Comparison of ENCODE assay signal across 10 mouse cellular contexts in the genomic region with DNA sequence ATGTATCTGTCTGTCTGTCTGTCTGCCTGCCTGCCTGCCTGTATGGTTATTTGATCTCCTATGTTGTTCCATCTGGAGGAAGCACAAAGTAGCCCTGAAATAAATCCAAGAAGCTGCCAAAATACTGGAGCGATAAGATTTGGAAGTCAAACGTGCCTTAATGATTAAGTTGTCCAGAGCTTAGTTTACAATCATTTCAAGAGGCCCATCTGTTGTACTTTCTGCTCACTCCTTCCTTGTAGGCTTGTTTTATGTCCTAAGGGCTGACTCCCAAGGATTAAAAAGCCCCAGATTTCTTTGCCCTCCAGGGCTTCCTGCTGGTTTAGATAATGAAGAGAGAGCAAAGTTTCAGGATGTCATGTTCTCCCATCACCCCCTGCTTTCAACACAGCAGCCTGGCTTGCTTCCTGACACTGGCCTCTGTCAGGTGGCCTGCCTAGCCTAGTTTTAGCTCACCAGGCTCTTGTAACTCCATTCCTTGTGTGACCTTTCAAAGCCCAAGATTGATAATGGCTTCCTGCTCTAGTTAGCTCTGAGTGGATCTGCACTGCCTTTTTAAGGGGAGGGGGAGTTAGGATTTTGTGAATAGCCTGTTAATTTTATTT.
DNase-seq lines count a peak whose midpoint lies in the region; ATAC-seq lines count a peak whose summit lies in the region.
"Had no signal": no experiment of that assay in that cellular context is flagged by ENCODE, and none has a peak within 500 bp of the region (broad histone marks: within the 10 kb centered on the region; RNA-seq: fewer than 3 reads in every experiment).

No protein-coding gene starts in this region.

- no peak overlapping the region for H3K9ac ChIP-seq in kidney, embryonic 14.5 days (ENCODE audit: low read depth, low read length)
- no peak overlapping the region for H3K9ac ChIP-seq in heart, embryonic 11.5 days (ENCODE audit: low read depth, low read length)
- H3K9ac ChIP-seq in intestine, embryonic 15.5 days: no peak overlapping the region
- H3K9ac ChIP-seq: embryonic facial prominence, embryonic 15.5 days had no signal

- no peaks in the 10 kb centered on the region for H3K36me3 ChIP-seq in kidney, embryonic 14.5 days (ENCODE audit: control insufficient read depth, insufficient read depth, low read length)
- no peaks in the 10 kb centered on the region for H3K36me3 ChIP-seq in heart, embryonic 11.5 days (ENCODE audit: control insufficient read depth, insufficient read depth, low read length)
- no peaks in the 10 kb centered on the region for H3K36me3 ChIP-seq in intestine, embryonic 15.5 days
- H3K36me3 ChIP-seq: embryonic facial prominence, embryonic 15.5 days had no signal

- H3K9me3 ChIP-seq in kidney, embryonic 14.5 days (ENCODE audit: control insufficient read depth, low read length): no peaks in the 10 kb centered on the region
- no peaks in the 10 kb centered on the region for H3K9me3 ChIP-seq in heart, embryonic 11.5 days (replicated peaks; ENCODE audit: control insufficient read depth, low read length)
- H3K9me3 ChIP-seq in intestine, embryonic 15.5 days: no peaks in the 10 kb centered on the region
- H3K9me3 ChIP-seq: embryonic facial prominence, embryonic 15.5 days had no signal

- H3K27me3 ChIP-seq in kidney, embryonic 14.5 days (ENCODE audit: control insufficient read depth, insufficient read depth, low read length): no peaks in the 10 kb centered on the region
- no peaks in the 10 kb centered on the region for H3K27me3 ChIP-seq in heart, embryonic 11.5 days (ENCODE audit: control insufficient read depth, insufficient read depth, low read length)
- no peaks in the 10 kb centered on the region for H3K27me3 ChIP-seq in intestine, embryonic 15.5 days (replicated peaks)
- H3K27me3 ChIP-seq: embryonic facial prominence, embryonic 15.5 days had no signal

- ATAC-seq in kidney, embryonic 14.5 days (ENCODE audit: low FRiP score, low TSS enrichment): no peak
- peak; percentile 68 for ATAC-seq in heart, embryonic 11.5 days (replicated peaks; ENCODE audit: insufficient number of reproducible peaks, low FRiP score, low TSS enrichment)
- peak; percentile 13; the same call in 1 of the 2 replicates for ATAC-seq in intestine, embryonic 15.5 days

- H3K27ac ChIP-seq in kidney, embryonic 14.5 days (ENCODE audit: low read depth, low read length): peak overlapping the region; percentile 20; the same call in 1 of the 2 replicates
- peak overlapping the region; percentile 50; the same call in 1 of the 2 replicates for H3K27ac ChIP-seq in heart, embryonic 11.5 days (ENCODE audit: low read depth, low read length)
- H3K27ac ChIP-seq in intestine, embryonic 15.5 days: 0 out of 2 replicates have a peak overlapping the region, but pooled peaks have one; percentile 1
- H3K27ac ChIP-seq: embryonic facial prominence, embryonic 15.5 days; left cerebral cortex, adult 2 months had no signal

- no peak overlapping the region for H3K4me2 ChIP-seq in kidney, embryonic 14.5 days (replicated peaks; ENCODE audit: low read depth, low read length)
- H3K4me2 ChIP-seq in heart, embryonic 11.5 days: no peak overlapping the region
- no peak overlapping the region for H3K4me2 ChIP-seq in intestine, embryonic 15.5 days (replicated peaks)
- H3K4me2 ChIP-seq: embryonic facial prominence, embryonic 15.5 days had no signal

- H3K4me1 ChIP-seq in kidney, embryonic 14.5 days (ENCODE audit: control insufficient read depth, insufficient read depth, low read length): peaks cover 10% of the 10 kb centered on the region; the same call in 1 of the 2 replicates
- H3K4me1 ChIP-seq in heart, embryonic 11.5 days (ENCODE audit: control insufficient read depth, insufficient read depth, low read length): peaks cover 11% of the 10 kb centered on the region; the same call in 1 of the 2 replicates
- H3K4me1 ChIP-seq in intestine, embryonic 15.5 days (replicated peaks): peaks cover 10% of the 10 kb centered on the region; the same call in 1 of the 2 replicates
- H3K4me1 ChIP-seq: embryonic facial prominence, embryonic 15.5 days had no signal

- WGBS in kidney, embryonic 14.5 days: 19% methylated on average over 2 of the region's 2 CpGs
- 14% methylated on average over 2 of the region's 2 CpGs for WGBS in heart, embryonic 11.5 days (ENCODE audit: insufficient replicate concordance)
- WGBS in intestine, embryonic 15.5 days: 14% methylated on average over 2 of the region's 2 CpGs

- DNase-seq in kidney, adult 9 months: no peak
- DNase-seq in embryo, embryonic 9.5 days (ENCODE audit: extremely low spot score): peak; percentile 8
- DNase-seq in ovary, postnatal 10 days (ENCODE audit: low spot score): no peak
- DNase-seq in urinary bladder, adult 18-20 months (ENCODE audit: low spot score in 2 of 2): no peak
- DNase-seq: lung, postnatal 14 days had no signal

- H3K4me3 ChIP-seq in kidney, embryonic 14.5 days (ENCODE audit: low read length): no peak overlapping the region
- no peak overlapping the region for H3K4me3 ChIP-seq in heart, embryonic 11.5 days (ENCODE audit: low read depth, low read length)
- H3K4me3 ChIP-seq in intestine, embryonic 15.5 days (replicated peaks): no peak overlapping the region
- H3K4me3 ChIP-seq: embryonic facial prominence, embryonic 15.5 days; left cerebral cortex, adult 2 months had no signal
